Mouse (Mus musculus) kidney, postnatal 0 days (tissue): Measurements from ENCODE around the gene Ipo4. TPM values are rescaled to one million over a fixed set of nuclear protein-coding genes. Genes with fewer than 3 reads are reported as not detected.

Experiments used
- ATAC-seq: fragments of 200-750 bp; cut with Nextera tagmentation; replicated peaks from 2 replicates; pipeline ENCODE4 v1.8.0; 2017; ENCODE audit warnings: low read depth, moderate number of reproducible peaks, moderate TSS enrichment, moderate library complexity; ENCODE audit not compliant: low FRiP score
- DNase-seq: peaks from one replicate; pipeline ENCODE4 v3.0.0-alpha.2; 2016; ENCODE audit warnings: low spot score
- H3K27ac ChIP-seq: fragments of 300-500 bp; sonication (generic); 2 replicates; pipeline ENCODE4 v1.5.1; 2014; ENCODE audit warnings: mild to moderate bottlenecking
- H3K27me3 ChIP-seq: fragments of 300-500 bp; sonication (generic); 2 replicates; pipeline ENCODE4 v1.6.1; 2014; ENCODE audit warnings: low read length, mixed read lengths; ENCODE audit not compliant: insufficient read depth
- H3K36me3 ChIP-seq: fragments of 300-500 bp; sonication (generic); 2 replicates; pipeline ENCODE4 v1.6.1; 2014; ENCODE audit warnings: low read length, mixed read lengths; ENCODE audit not compliant: insufficient read depth
- H3K4me1 ChIP-seq: fragments of 300-500 bp; sonication (generic); replicated peaks from 2 replicates; pipeline ENCODE4 v1.6.1; 2014; ENCODE audit warnings: antibody characterized with exemption, low read length, mixed read lengths; ENCODE audit not compliant: insufficient read depth
- H3K4me2 ChIP-seq: fragments of 300-500 bp; sonication (generic); 2 replicates; pipeline ENCODE4 v1.6.1; 2014; ENCODE audit warnings: mild to moderate bottlenecking, low read length, moderate library complexity, mixed read lengths
- H3K4me3 ChIP-seq: fragments of 300-500 bp; sonication (generic); replicated peaks from 2 replicates; pipeline ENCODE4 v1.5.1; 2014; ENCODE audit warnings: low read depth, low read length
- H3K9ac ChIP-seq: fragments of 300-500 bp; sonication (generic); 2 replicates; pipeline ENCODE4 v1.6.1; 2014; ENCODE audit warnings: low read depth, low read length
- H3K9me3 ChIP-seq: fragments of 300-500 bp; sonication (generic); replicated peaks from 2 replicates; pipeline ENCODE4 v1.6.1; 2016; ENCODE audit warnings: low read length, inconsistent platforms, mixed read lengths
- CTCF ChIP-seq: IDR thresholded peaks from 2 replicates; pipeline ENCODE4 v1.5.1; 2016; ENCODE audit warnings: antibody characterized with exemption, low read depth, mild to moderate bottlenecking, moderate library complexity
- WGBS: fragments of 180-500 bp; shearing (Covaris S2); extraction: QIAGEN DNeasy Blood & Tissue Kit; methylation state at CpG from one replicate; pipeline ENCODE4 v1.1.7; 2014; 5-methylcytosine and 5-hydroxymethylcytosine counted together
- polyA plus RNA-seq: library from polyadenylated mRNA; unstranded; fragments of >200 nt; fragmentation: Nextera tagmentation; extraction: Ambion mirVana; gene quantifications from 2 replicates; pipeline ENCODE4 v1.2.1, GENCODE M21; 2015

Ipo4 gene
- polyA plus RNA-seq, 1 experiment from 2014 or later: 58.5 TPM

DNA sequence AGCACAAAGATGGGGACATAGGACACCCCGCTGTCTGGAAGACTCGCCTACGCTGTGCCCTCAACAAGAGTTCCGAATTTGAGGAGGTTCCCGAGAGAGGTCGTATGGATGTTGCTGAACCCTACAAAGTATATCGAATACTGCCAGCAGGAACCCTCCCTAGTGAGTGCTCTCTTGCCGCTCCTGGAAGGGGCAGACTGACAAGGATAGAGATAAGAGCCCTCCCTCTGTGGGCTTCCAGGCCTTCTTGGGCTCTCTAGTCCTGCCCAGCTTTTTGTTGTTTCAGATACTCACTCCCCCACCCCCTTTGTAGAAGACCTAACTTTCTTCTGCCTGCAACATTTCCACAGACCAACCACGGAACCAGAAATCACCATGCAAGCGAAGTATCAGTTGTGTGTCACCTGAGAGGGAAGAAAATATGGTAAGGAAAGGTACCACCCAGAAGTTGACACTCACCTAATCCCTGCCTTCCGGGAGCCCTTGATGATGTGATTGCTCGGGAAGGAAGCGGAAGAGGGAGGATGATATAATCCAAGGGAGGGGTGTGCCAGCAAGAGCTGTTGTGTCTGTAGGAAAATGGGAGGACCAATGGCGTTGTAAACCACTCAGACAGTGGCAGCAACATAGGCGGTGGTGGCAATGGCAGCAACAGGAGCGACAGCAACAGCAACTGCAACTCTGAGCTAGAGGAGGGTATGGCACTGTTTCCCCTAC is 29.9 kb downstream of the Ipo4 start:
- Histone ChIP-seq H3K4me2 (no peak overlapping the region), H3K9ac (no peak overlapping the region), H3K27me3 (no peaks in the 10 kb centered on the region), H3K4me3 (no peak overlapping the region), H3K36me3 (peaks cover 52% of the 10 kb centered on the region), H3K4me1 (peaks cover 13% of the 10 kb centered on the region), H3K27ac (no peak overlapping the region), H3K9me3 (no peaks in the 10 kb centered on the region)
- WGBS: 93% methylated on average over 16 of the region's 16 CpGs
- DNase-seq: no peak
- TF ChIP-seq CTCF: no peak
- no peak for ATAC-seq

GRCm38 (mm10) chr14:55604823-55605222 is 30.9 kb downstream of the Ipo4 start:
- H3K4me2 ChIP-seq: peak overlapping the region; percentile 71
- 84% methylated on average over 11 of the region's 11 CpGs for WGBS
- peak overlapping the region; percentile 60; the same call in 1 of the 2 replicates for H3K9ac ChIP-seq

DNA sequence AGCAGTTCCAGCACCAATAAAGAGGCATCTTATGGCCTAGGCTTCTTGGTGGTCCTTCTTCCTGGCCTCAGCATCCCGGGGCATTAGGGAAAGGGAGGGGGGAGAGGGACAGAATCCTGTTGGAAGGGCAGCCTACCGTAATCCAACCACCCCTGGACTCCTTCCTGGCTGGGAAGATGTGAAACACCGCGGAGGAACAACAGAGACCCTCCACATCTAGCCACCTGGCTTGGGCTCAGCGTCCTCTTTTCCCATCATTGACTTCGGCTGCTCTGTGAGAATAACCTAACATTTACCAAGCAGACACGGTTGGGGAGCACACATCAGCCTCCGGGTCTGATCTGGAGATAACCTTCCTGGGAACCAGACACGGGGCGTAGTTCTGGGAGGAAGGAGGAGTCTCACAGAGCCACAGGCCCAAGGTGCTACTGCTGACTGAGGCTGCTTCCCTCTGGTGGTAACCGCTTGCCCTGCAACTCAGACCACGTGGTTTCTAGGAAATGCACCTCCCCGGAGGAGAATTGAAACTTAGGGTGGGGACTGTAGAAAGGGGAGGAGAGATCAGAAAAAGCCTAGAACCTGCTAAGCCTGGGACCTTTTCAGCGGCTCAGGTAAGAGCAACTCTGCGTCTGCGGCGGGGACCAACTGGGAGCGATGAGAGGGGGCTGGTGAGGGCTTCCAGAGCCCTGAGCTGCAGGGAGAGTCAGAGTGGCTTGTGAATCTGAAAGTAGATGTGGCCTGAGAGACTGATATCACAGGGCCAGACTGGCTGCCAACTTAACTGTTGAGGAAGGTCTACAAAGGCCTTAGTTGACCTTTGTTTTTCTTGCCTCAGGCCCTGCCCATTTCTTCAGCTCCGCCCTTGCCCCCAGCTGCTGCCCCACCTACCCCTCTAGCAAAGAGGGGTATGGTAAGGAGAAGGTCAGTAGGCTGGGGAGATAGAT is 31.9 kb downstream of the Ipo4 start:
- TF ChIP-seq CTCF: peak; percentile 99
- H3K27ac ChIP-seq: peak overlapping the region; percentile 87
- ATAC-seq (peak; percentile 92), DNase-seq (peak; percentile 98)
- no peaks in the 10 kb centered on the region for H3K27me3 ChIP-seq
- 9% methylated on average over 19 of the region's 19 CpGs for WGBS
- H3K4me2 ChIP-seq: peak overlapping the region; percentile 71
- H3K4me1 ChIP-seq: peaks cover 13% of the 10 kb centered on the region
- peak overlapping the region; percentile 60 for H3K9ac ChIP-seq
- H3K9me3 ChIP-seq: no peaks in the 10 kb centered on the region
- H3K36me3 ChIP-seq: peaks cover 53% of the 10 kb centered on the region
- peak overlapping the region; percentile 47 for H3K4me3 ChIP-seq

More at GRCm38 (mm10) chr14:55604823-55605222, 30.9 kb downstream of the Ipo4 start:
- TF ChIP-seq CTCF: no peak
- H3K27ac ChIP-seq: peak overlapping the region; percentile 87
- H3K9me3 ChIP-seq: no peaks in the 10 kb centered on the region
- H3K4me1 ChIP-seq: peaks cover 13% of the 10 kb centered on the region
- H3K4me3 ChIP-seq: peak overlapping the region; percentile 47
- peaks cover 54% of the 10 kb centered on the region for H3K36me3 ChIP-seq
- no peak for DNase-seq
- H3K27me3 ChIP-seq: no peaks in the 10 kb centered on the region
- no peak for ATAC-seq

DNA sequence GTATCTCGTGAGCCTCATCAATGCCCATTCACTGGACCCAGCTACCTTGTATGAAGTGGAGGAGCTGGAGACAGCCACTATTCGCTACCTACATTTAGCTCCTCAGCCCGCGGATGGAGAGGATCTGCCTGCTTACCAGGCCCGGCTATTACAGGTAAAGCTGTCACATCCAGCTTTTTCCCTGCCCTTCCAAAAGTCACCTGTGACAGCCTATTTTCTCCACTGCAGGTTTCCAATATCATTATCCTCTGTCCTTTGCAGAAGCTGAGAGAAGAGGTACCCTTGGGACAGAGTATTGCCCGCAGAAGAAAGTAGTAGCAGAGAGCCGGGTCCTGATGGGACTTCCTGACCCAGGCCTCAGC is 32.5 kb downstream of the Ipo4 start, which contains the start of gene Irf9:
TSS of gene Irf9 (plus strand) at position 301 of the 362 bp plus-strand sequence.
- H3K36me3 ChIP-seq: peaks cover 54% of the 10 kb centered on the region
- peaks cover 13% of the 10 kb centered on the region for H3K4me1 ChIP-seq
- DNase-seq (no peak), ATAC-seq (no peak)
- peak within 1 kb of the TSS; percentile 47 for H3K4me3 ChIP-seq
- H3K9ac ChIP-seq: peak within 1 kb of the TSS; percentile 60
- H3K9me3 ChIP-seq: no peaks in the 10 kb centered on the region
- peak within 1 kb of the TSS; percentile 87 for H3K27ac ChIP-seq
- 73% methylated on average over 7 of the region's 7 CpGs for WGBS
- H3K27me3 ChIP-seq: no peaks in the 10 kb centered on the region
- H3K4me2 ChIP-seq: peak within 1 kb of the TSS; percentile 71
- TF ChIP-seq CTCF: no peak

DNA sequence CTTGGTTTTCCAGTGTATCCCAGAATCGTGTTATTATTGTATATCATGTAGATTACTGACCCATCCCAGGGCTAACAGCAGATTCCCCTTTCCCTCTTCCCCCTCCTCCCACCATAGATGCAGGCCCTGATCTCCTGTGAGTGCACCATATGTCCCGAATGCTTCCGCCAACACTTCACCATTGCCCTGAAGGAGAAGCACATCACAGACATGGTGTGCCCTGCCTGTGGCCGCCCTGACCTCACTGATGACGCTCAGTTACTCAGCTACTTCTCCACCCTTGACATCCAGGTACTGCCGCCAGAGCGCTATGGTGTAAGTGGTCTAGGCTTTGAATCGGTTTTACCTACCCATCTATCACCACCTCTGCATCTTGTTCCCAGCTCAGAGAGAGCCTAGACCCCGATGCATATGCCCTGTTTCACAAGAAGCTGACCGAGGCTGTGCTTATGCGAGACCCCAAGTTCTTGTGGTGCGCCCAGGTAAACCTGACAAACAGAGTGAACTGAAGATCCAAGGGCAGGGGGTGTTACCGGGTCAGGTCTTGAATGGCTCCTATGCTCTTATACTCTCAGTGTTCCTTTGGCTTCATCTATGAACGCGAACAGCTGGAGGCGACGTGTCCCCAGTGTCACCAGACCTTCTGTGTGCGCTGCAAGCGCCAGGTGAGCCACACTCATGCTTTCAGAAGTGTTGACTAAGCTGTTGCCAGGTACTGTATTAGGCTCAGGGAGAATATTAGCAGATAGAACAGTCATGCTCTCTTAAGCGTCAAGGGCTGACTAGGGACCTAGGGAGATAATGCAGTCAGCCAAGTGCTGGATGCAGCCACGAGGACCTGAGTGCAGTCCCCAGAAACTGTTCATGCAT is 37.0 kb downstream of the Ipo4 start:
- H3K27me3 ChIP-seq: no peaks in the 10 kb centered on the region
- H3K9ac ChIP-seq: no peak overlapping the region
- ATAC-seq (no peak), DNase-seq (no peak)
- 89% methylated on average over 21 of the region's 21 CpGs for WGBS
- peaks cover 74% of the 10 kb centered on the region for H3K36me3 ChIP-seq
- no peak overlapping the region for H3K4me3 ChIP-seq
- H3K4me1 ChIP-seq: peaks cover 7% of the 10 kb centered on the region
- H3K27ac ChIP-seq: no peak overlapping the region
- H3K9me3 ChIP-seq: no peaks in the 10 kb centered on the region
- no peak overlapping the region for H3K4me2 ChIP-seq
- TF ChIP-seq CTCF: no peak
